Mouse (Mus musculus) limb, embryonic 14.5 days (tissue): Measurements from ENCODE around the gene Mdfic. TPM values are rescaled to one million over a fixed set of nuclear protein-coding genes. Genes with fewer than 3 reads are reported as not detected.

ENCODE experiments used
- ATAC-seq: fragments of 200-750 bp; cut with Nextera tagmentation; 2 replicates; pipeline ENCODE4 v1.8.0; 2017; ENCODE audit warnings: low read depth, moderate number of reproducible peaks, moderate TSS enrichment; ENCODE audit not compliant: low FRiP score
- DNase-seq: peaks from one replicate; pipeline ENCODE4 v3.0.0-alpha.2; 2015; ENCODE audit warnings: low spot score
- H3K27ac ChIP-seq: fragments of 300-500 bp; sonication (generic); replicated peaks from 2 replicates; pipeline ENCODE4 v1.5.1; 2014; ENCODE audit warnings: low read depth, mild to moderate bottlenecking, low read length, moderate library complexity, mixed read lengths
- H3K27me3 ChIP-seq: fragments of 300-500 bp; sonication (generic); 2 replicates; pipeline ENCODE4 v1.6.1; 2014; ENCODE audit warnings: low read length, mixed read lengths; ENCODE audit not compliant: control insufficient read depth, insufficient read depth
- H3K36me3 ChIP-seq: fragments of 300-500 bp; sonication (generic); 2 replicates; pipeline ENCODE4 v1.6.1; 2014; ENCODE audit warnings: mild to moderate bottlenecking, low read length, moderate library complexity, mixed read lengths; ENCODE audit not compliant: control insufficient read depth, insufficient read depth
- H3K4me1 ChIP-seq: fragments of 300-500 bp; sonication (generic); 2 replicates; pipeline ENCODE4 v1.6.1; 2014; ENCODE audit warnings: antibody characterized with exemption, low read length, mixed read lengths; ENCODE audit not compliant: control insufficient read depth, insufficient read depth
- H3K4me2 ChIP-seq: fragments of 300-500 bp; sonication (generic); replicated peaks from 2 replicates; pipeline ENCODE4 v1.6.1; 2014; ENCODE audit warnings: low read depth, mild to moderate bottlenecking, low read length, moderate library complexity; ENCODE audit not compliant: severe bottlenecking
- H3K4me3 ChIP-seq: fragments of 300-500 bp; sonication (generic); replicated peaks from 2 replicates; pipeline ENCODE4 v1.5.1; 2014; ENCODE audit warnings: low read length
- H3K9ac ChIP-seq: fragments of 300-500 bp; sonication (generic); 2 replicates; pipeline ENCODE4 v1.6.1; 2014; ENCODE audit warnings: mild to moderate bottlenecking, low read depth, low read length, moderate library complexity; ENCODE audit not compliant: severe bottlenecking
- H3K9me3 ChIP-seq: fragments of 300-500 bp; sonication (generic); 2 replicates; pipeline ENCODE4 v1.6.1; 2016; ENCODE audit warnings: low read length; ENCODE audit not compliant: control insufficient read depth
- POLR2A ChIP-seq: fragments of 200-500 bp; IDR thresholded peaks from 2 replicates; pipeline ENCODE4 v1.8.0; 2012; ENCODE audit warnings: inconsistent platforms, mild to moderate bottlenecking, moderate library complexity, borderline replicate concordance; ENCODE audit not compliant: insufficient read depth, insufficient read length; ENCODE audit errors: extremely low read depth
- WGBS: fragments of 180-500 bp; shearing (Covaris S2); extraction: QIAGEN DNeasy Blood & Tissue Kit; methylation state at CpG from one replicate; pipeline ENCODE4 v1.1.7; 2014; 5-methylcytosine and 5-hydroxymethylcytosine counted together
- polyA plus RNA-seq, 2 experiments: library from polyadenylated mRNA; depleted of rRNA in 1 of 2; stranded (reverse) in 1 of 2; unstranded in 1 of 2; fragments of >200 nt; fragmentation: Nextera tagmentation in 1 of 2; extraction: Ambion mirVana in 1 of 2; gene quantifications; 2 replicates each; pipeline versions ENCODE4 v1.2.1 to v1.2.3; 2012 to 2014

Mdfic gene
- polyA plus RNA-seq, 2 experiments, result 14.2 to 27.7 TPM

GRCm38 (mm10) chr6:15742591-15743149 lies 22.2 kb downstream of the Mdfic start:
- 79% methylated on average over 6 of the region's 6 CpGs for WGBS
- no peaks in the 10 kb centered on the region for H3K27me3 ChIP-seq
- H3K4me1 ChIP-seq, result peaks cover 10% of the 10 kb centered on the region
- no peak overlapping the region for H3K4me3 ChIP-seq
- peak overlapping the region; percentile 53; the same call in 1 of the 2 replicates for H3K27ac ChIP-seq
- peaks cover 32% of the 10 kb centered on the region for H3K36me3 ChIP-seq
- no peak overlapping the region for H3K9ac ChIP-seq
- TF ChIP-seq POLR2A, result no peak
- no peak for ATAC-seq
- no peak for DNase-seq
- H3K9me3 ChIP-seq, result no peaks in the 10 kb centered on the region
- H3K4me2 ChIP-seq, result no peak overlapping the region

GRCm38 (mm10) chr6:15743291-15743792 lies 22.9 kb downstream of the Mdfic start:
- peak; percentile 41; the same call in 1 of the 2 replicates for ATAC-seq
- Histone ChIP-seq H3K27me3 (no peaks in the 10 kb centered on the region), H3K4me3 (no peak overlapping the region), H3K36me3 (peaks cover 29% of the 10 kb centered on the region), H3K27ac (peak overlapping the region; percentile 53), H3K4me2 (no peak overlapping the region), H3K4me1 (peaks cover 10% of the 10 kb centered on the region), H3K9ac (no peak overlapping the region), H3K9me3 (no peaks in the 10 kb centered on the region)
- no peak for TF ChIP-seq POLR2A
- DNase-seq, result peak; percentile 49
- 69% methylated on average over 8 of the region's 8 CpGs for WGBS

GRCm38 (mm10) chr6:15743793-15744192 lies 23.3 kb downstream of the Mdfic start:
- Histone ChIP-seq H3K4me2 (no peak overlapping the region), H3K9ac (no peak overlapping the region), H3K36me3 (peaks cover 25% of the 10 kb centered on the region), H3K27me3 (no peaks in the 10 kb centered on the region), H3K9me3 (no peaks in the 10 kb centered on the region), H3K4me1 (peaks cover 10% of the 10 kb centered on the region), H3K4me3 (no peak overlapping the region), H3K27ac (peak overlapping the region; percentile 53)
- WGBS, result 66% methylated on average over 6 of the region's 6 CpGs
- no peak for ATAC-seq
- no peak for TF ChIP-seq POLR2A
- DNase-seq, result peak; percentile 25

GRCm38 (mm10) chr6:15745313-15745712 lies 24.9 kb downstream of the Mdfic start:
- ATAC-seq, result no peak
- H3K4me3 ChIP-seq, result no peak overlapping the region
- whole genome bisulfite sequencing, result 78% methylated on average over 6 of the region's 6 CpGs

GRCm38 (mm10) chr6:15745891-15746290 lies 25.4 kb downstream of the Mdfic start:
- Histone ChIP-seq H3K27ac (no peak overlapping the region), H3K4me2 (no peak overlapping the region), H3K4me3 (no peak overlapping the region), H3K36me3 (peaks cover 21% of the 10 kb centered on the region; the same call in 1 of the 2 replicates), H3K4me1 (peaks cover 10% of the 10 kb centered on the region), H3K9me3 (no peaks in the 10 kb centered on the region), H3K27me3 (no peaks in the 10 kb centered on the region), H3K9ac (no peak overlapping the region)
- TF ChIP-seq POLR2A, result no peak
- DNase-seq (no peak), ATAC-seq (no peak)
- 87% methylated on average over 5 of the region's 5 CpGs for WGBS

More at GRCm38 (mm10) chr6:15745313-15745712, 24.9 kb downstream of the Mdfic start:
- Histone ChIP-seq H3K27me3 (no peaks in the 10 kb centered on the region), H3K4me1 (peaks cover 10% of the 10 kb centered on the region), H3K4me2 (no peak overlapping the region), H3K27ac (no peak overlapping the region), H3K9ac (no peak overlapping the region), H3K36me3 (peaks cover 18% of the 10 kb centered on the region; the same call in 1 of the 2 replicates), H3K9me3 (no peaks in the 10 kb centered on the region)
- no peak for DNase-seq
- no peak for TF ChIP-seq POLR2A
